In genomic region chr12:101912626-101913490, GRCm38 (mm10) we compare ENCODE assay signal across 8 mouse cellular contexts. TPM values are rescaled to one million over a fixed set of nuclear protein-coding genes. Genes with fewer than 3 reads are reported as not detected.
DNase-seq lines count a peak whose midpoint lies in the region; ATAC-seq and TF ChIP-seq lines count a peak whose summit lies in the region.

Trip11 (minus strand) TSS chr12:101913267.

- H3K36me3 ChIP-seq in forebrain, embryonic 14.5 days (ENCODE audit: control insufficient read depth, insufficient read depth, low read length): no peaks in the 10 kb centered on the region
- peaks cover 11% of the 10 kb centered on the region; the same call in 1 of the 2 replicates for H3K36me3 ChIP-seq in liver, embryonic 16.5 days (ENCODE audit: control insufficient read depth, insufficient read depth)
- peaks cover 9% of the 10 kb centered on the region; the same call in 1 of the 2 replicates for H3K36me3 ChIP-seq in neural tube, embryonic 12.5 days
- H3K36me3 ChIP-seq in stomach, postnatal 0 days (ENCODE audit: control insufficient read depth, insufficient read depth, low read length): peaks cover 3% of the 10 kb centered on the region

- under 1% methylated on average over 69 of the region's 69 CpGs for WGBS in forebrain, embryonic 14.5 days
- WGBS in large intestine, adult 2 months: under 1% methylated on average over 69 of the region's 69 CpGs
- under 1% methylated on average over 69 of the region's 69 CpGs for WGBS in liver, embryonic 16.5 days (ENCODE audit: insufficient replicate concordance)
- under 1% methylated on average over 69 of the region's 69 CpGs for WGBS in neural tube, embryonic 12.5 days
- under 1% methylated on average over 68 of the region's 69 CpGs for WGBS in stomach, postnatal 0 days

- peak within 1 kb of the TSS; percentile 72 for H3K27ac ChIP-seq in forebrain, embryonic 14.5 days (ENCODE audit: low read depth, low read length)
- H3K27ac ChIP-seq in liver, embryonic 16.5 days (ENCODE audit: low read length): peak within 1 kb of the TSS; percentile 88
- H3K27ac ChIP-seq in neural tube, embryonic 12.5 days: peak within 1 kb of the TSS; percentile 29; the same call in 1 of the 2 replicates
- peak within 1 kb of the TSS; percentile 81 for H3K27ac ChIP-seq in stomach, postnatal 0 days (replicated peaks)

- TF ChIP-seq EP300 in stomach, postnatal 0 days (optimal IDR thresholded peaks at IDR 0.05): peak; percentile 51

- peak; percentile 91 for ATAC-seq in cerebellum, adult (ENCODE audit: insufficient number of reproducible peaks, low FRiP score, low TSS enrichment)
- ATAC-seq in forebrain, embryonic 14.5 days: peak; percentile 97
- ATAC-seq in liver, embryonic 16.5 days (ENCODE audit: low read depth): peak; percentile 97
- ATAC-seq in neural tube, embryonic 12.5 days (ENCODE audit: low FRiP score, low read depth): peak; percentile 96
- peak; percentile 97 for ATAC-seq in stomach, postnatal 0 days (ENCODE audit: low FRiP score, low TSS enrichment)

- DNase-seq in ES-CJ7 (ENCODE audit: low read depth, low spot score): peak; percentile 88
- DNase-seq in forebrain, embryonic 14.5 days (ENCODE audit: low spot score): peak; percentile 94
- DNase-seq in heart, postnatal 14 days: peak; percentile 91
- DNase-seq in large intestine, adult 2 months (ENCODE audit: low read depth, low spot score): peak; percentile 83
- DNase-seq in stomach, postnatal 0 days (ENCODE audit: low spot score): peak; percentile 92

- no peaks in the 10 kb centered on the region for H3K27me3 ChIP-seq in forebrain, embryonic 14.5 days (replicated peaks; ENCODE audit: control insufficient read depth, insufficient read depth, low read length)
- no peaks in the 10 kb centered on the region for H3K27me3 ChIP-seq in liver, embryonic 16.5 days (ENCODE audit: control insufficient read depth, insufficient read depth, low read depth, low read length)
- H3K27me3 ChIP-seq in neural tube, embryonic 12.5 days (replicated peaks): no peaks in the 10 kb centered on the region
- H3K27me3 ChIP-seq in stomach, postnatal 0 days (ENCODE audit: control insufficient read depth, insufficient read depth, low read length): no peaks in the 10 kb centered on the region

- peak within 1 kb of the TSS; percentile 71 for H3K4me2 ChIP-seq in forebrain, embryonic 14.5 days (ENCODE audit: low read length)
- peak within 1 kb of the TSS; percentile 90 for H3K4me2 ChIP-seq in liver, embryonic 16.5 days (ENCODE audit: low read depth, low read length)
- peak within 1 kb of the TSS; percentile 74 for H3K4me2 ChIP-seq in neural tube, embryonic 12.5 days (replicated peaks)
- peak within 1 kb of the TSS; percentile 74 for H3K4me2 ChIP-seq in stomach, postnatal 0 days (replicated peaks; ENCODE audit: low read depth)

- intact Hi-C loops in heart, postnatal 14 days (cut with DNase I): loop anchor here (5.0 kb wide), 1 partner anchor 44 kb away; the partner anchor contains the start of gene Atxn3

- no peaks in the 10 kb centered on the region for H3K9me3 ChIP-seq in forebrain, embryonic 14.5 days (replicated peaks; ENCODE audit: control insufficient read depth, low read length)
- no peaks in the 10 kb centered on the region for H3K9me3 ChIP-seq in liver, embryonic 16.5 days (replicated peaks; ENCODE audit: control insufficient read depth, low read length)
- H3K9me3 ChIP-seq in neural tube, embryonic 12.5 days: no peaks in the 10 kb centered on the region
- H3K9me3 ChIP-seq in stomach, postnatal 0 days (ENCODE audit: control insufficient read depth, low read length): no peaks in the 10 kb centered on the region

- no peak for TF ChIP-seq CTCF in stomach, postnatal 0 days (IDR thresholded peaks at IDR 0.05; ENCODE audit: low read depth)

- H3K4me3 ChIP-seq in forebrain, embryonic 14.5 days (ENCODE audit: low read depth, low read length): peak within 1 kb of the TSS; percentile 89
- peak within 1 kb of the TSS; percentile 91 for H3K4me3 ChIP-seq in liver, embryonic 16.5 days (ENCODE audit: low read depth, low read length)
- H3K4me3 ChIP-seq in neural tube, embryonic 12.5 days: peak within 1 kb of the TSS; percentile 88
- H3K4me3 ChIP-seq in stomach, postnatal 0 days (ENCODE audit: low read depth, low read length): peak within 1 kb of the TSS; percentile 57

- H3K4me1 ChIP-seq in forebrain, embryonic 14.5 days (ENCODE audit: control insufficient read depth, insufficient read depth, low read length): peaks cover 14% of the 10 kb centered on the region
- peaks cover 16% of the 10 kb centered on the region for H3K4me1 ChIP-seq in liver, embryonic 16.5 days (ENCODE audit: control insufficient read depth, low read depth, low read length)
- H3K4me1 ChIP-seq in neural tube, embryonic 12.5 days: peaks cover 16% of the 10 kb centered on the region
- peaks cover 8% of the 10 kb centered on the region; the same call in 1 of the 2 replicates for H3K4me1 ChIP-seq in stomach, postnatal 0 days (replicated peaks; ENCODE audit: control insufficient read depth, insufficient read depth)

- H3K9ac ChIP-seq in forebrain, embryonic 14.5 days (ENCODE audit: low read length): peak within 1 kb of the TSS; percentile 92
- H3K9ac ChIP-seq in liver, embryonic 16.5 days (ENCODE audit: low read depth, low read length): peak within 1 kb of the TSS; percentile 90
- H3K9ac ChIP-seq in neural tube, embryonic 12.5 days: peak within 1 kb of the TSS; percentile 84
- peak within 1 kb of the TSS; percentile 88 for H3K9ac ChIP-seq in stomach, postnatal 0 days (ENCODE audit: low read length)

RNA-seq across cellular contexts. Expression of gene Trip11, which starts in this region (rescaled TPM):
- 14.4 and 20.3 TPM in 2 replicates for polyA plus RNA-seq in forebrain, embryonic 14.5 days (2014; fragmentation: Nextera tagmentation; extraction: Ambion mirVana)
- total RNA-seq in heart, postnatal 14 days (2021): 10 to 100 TPM; 31.7 to 35.1 TPM
- 2.7 and 4.4 TPM in 2 replicates for polyA plus RNA-seq in large intestine, adult 2 months (2012; rRNA removed)
- polyA plus RNA-seq in liver, embryonic 16.5 days (2015; fragmentation: Nextera tagmentation; extraction: Ambion mirVana): 7.2 and 7.9 TPM in 2 replicates
- 20.1 and 24.0 TPM in 2 replicates for polyA plus RNA-seq in neural tube, embryonic 12.5 days (2016; fragmentation: Nextera tagmentation; extraction: Ambion mirVana)
- 15.1 and 24.3 TPM in 2 replicates for polyA plus RNA-seq in stomach, postnatal 0 days (2015; fragmentation: Nextera tagmentation; extraction: Ambion mirVana)

Comparison
In these comparisons a context has a peak if more than half of its experiments do, and no peak if none do; other contexts are left out.
1. Peak in every context shown above with its lines: DNase-seq, ATAC-seq, H3K4me3 ChIP-seq and H3K27ac ChIP-seq.
2. H3K27ac ChIP-seq: peak in every context shown above with its lines; median percentile 88 in liver, embryonic 16.5 days; 81 in stomach, postnatal 0 days; 72 in forebrain, embryonic 14.5 days; 29 in neural tube, embryonic 12.5 days.